In genomic region chr9:102828604-102829003, GRCm38 (mm10) we compare ENCODE assay signal across 18 mouse cellular contexts.
"Had no signal": no experiment of that assay in that cellular context is flagged by ENCODE, and none has a peak within 500 bp of the region (broad histone marks: within the 10 kb centered on the region; RNA-seq: fewer than 3 reads in every experiment).

No protein-coding gene starts in this region.

- H3K4me1 ChIP-seq: stomach, embryonic 15.5 days had no signal

- H3K9ac ChIP-seq: intestine, embryonic 15.5 days; kidney, embryonic 15.5 days; limb, embryonic 13.5 days; lung, embryonic 14.5 days; stomach, embryonic 15.5 days had no signal

- H3K9me3 ChIP-seq: intestine, embryonic 15.5 days; kidney, embryonic 15.5 days; limb, embryonic 10.5 days; limb, embryonic 13.5 days; stomach, embryonic 15.5 days had no signal

- H3K27me3 ChIP-seq: intestine, embryonic 15.5 days; kidney, embryonic 15.5 days; limb, embryonic 13.5 days; stomach, embryonic 15.5 days had no signal

- H3K4me3 ChIP-seq: intestine, embryonic 15.5 days; kidney, embryonic 15.5 days; limb, embryonic 10.5 days; limb, embryonic 13.5 days; megakaryocyte, embryonic 14.5 days; stomach, embryonic 15.5 days had no signal

- H3K27ac ChIP-seq: intestine, embryonic 15.5 days; kidney, embryonic 15.5 days; limb, embryonic 10.5 days; limb, embryonic 13.5 days; macrophage; stomach, embryonic 15.5 days had no signal

- H3K36me3 ChIP-seq: intestine, embryonic 15.5 days; kidney, embryonic 15.5 days; limb, embryonic 10.5 days; limb, embryonic 13.5 days; stomach, embryonic 15.5 days had no signal

- H3K4me2 ChIP-seq: intestine, embryonic 15.5 days; kidney, embryonic 15.5 days; limb, embryonic 13.5 days; lung, embryonic 14.5 days; midbrain, embryonic 11.5 days; stomach, embryonic 15.5 days had no signal

- ATAC-seq: intestine, embryonic 15.5 days; lung, postnatal 0 days had no signal

- DNase-seq: kidney, adult 11 months; kidney, adult 8-10 months; kidney, postnatal 10 days; kidney, postnatal 36 days; lung, embryonic 14.5 days; midbrain, embryonic 14.5 days; right cerebral cortex, postnatal 14 days; right cerebral cortex, postnatal 4 days; thymus, postnatal 25 days had no signal
